Mouse (Mus musculus): Measurements from ENCODE around the gene Magi2. TPM values are rescaled to one million over a fixed set of nuclear protein-coding genes. Genes with fewer than 3 reads are reported as not detected.

Gene Magi2
- 2.3 and 3.3 TPM in 2 replicates for polyA plus RNA-seq (2015; fragmentation: Nextera tagmentation; extraction: Ambion mirVana)

- no peaks in the 10 kb centered on the region for H3K36me3 ChIP-seq
- peak within 1 kb of the TSS; percentile 67 for H3K4me3 ChIP-seq (replicated peaks)
- peak within 1 kb of the TSS; percentile 67 for H3K27ac ChIP-seq
- peaks cover 13% of the 10 kb centered on the region; the same call in 1 of the 2 replicates for H3K27me3 ChIP-seq (replicated peaks)
- H3K4me2 ChIP-seq (replicated peaks), result peak within 1 kb of the TSS; percentile 97
- H3K9ac ChIP-seq, result peak within 1 kb of the TSS; percentile 62
- no peak for ATAC-seq
- H3K4me1 ChIP-seq (replicated peaks), result peaks cover 14% of the 10 kb centered on the region
- WGBS, result under 1% methylated on average over 22 of the region's 26 CpGs
- H3K9me3 ChIP-seq, result no peaks in the 10 kb centered on the region
These were observed at the start of gene Magi2 for GRCm38 (mm10) chr5:19226866-19227243. Magi2 (plus strand) TSS chr5:19227036.

GRCm38 (mm10) chr5:19178594-19178993 lies 48.2 kb upstream of the Magi2 start:
- Histone ChIP-seq H3K27ac (no peak overlapping the region), H3K4me2 (replicated peaks) (no peak overlapping the region), H3K9ac (no peak overlapping the region), H3K9me3 (no peaks in the 10 kb centered on the region), H3K4me1 (replicated peaks) (no peaks in the 10 kb centered on the region), H3K27me3 (replicated peaks) (no peaks in the 10 kb centered on the region), H3K4me3 (replicated peaks) (no peak overlapping the region), H3K36me3 (no peaks in the 10 kb centered on the region)
- ATAC-seq, result no peak
- WGBS, result 70% methylated on average over 6 of the region's 6 CpGs

DNA sequence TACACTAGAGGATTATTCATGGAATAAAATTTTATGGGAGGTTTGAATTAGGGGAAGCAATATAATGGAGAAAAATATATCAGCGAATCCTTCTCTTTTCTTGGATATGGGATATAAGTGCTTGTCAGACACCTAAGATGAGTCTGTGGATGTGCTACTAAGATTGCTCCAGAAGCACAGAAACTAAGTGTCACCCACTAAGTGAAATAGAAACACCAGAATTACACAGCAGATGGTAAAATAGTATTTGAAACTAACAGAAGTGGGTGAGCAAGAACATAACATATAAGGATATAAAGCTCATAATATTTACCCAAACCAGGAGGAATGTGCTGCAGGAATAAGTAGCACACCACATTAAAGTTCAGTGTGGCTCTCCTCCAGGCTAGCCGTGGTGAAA lies 40.7 kb upstream of the Magi2 start:
- no peaks in the 10 kb centered on the region for H3K36me3 ChIP-seq
- H3K4me1 ChIP-seq (replicated peaks), result no peaks in the 10 kb centered on the region
- H3K4me2 ChIP-seq (replicated peaks), result no peak overlapping the region
- WGBS, result 75% methylated on average over 2 of the region's 2 CpGs
- H3K27me3 ChIP-seq (replicated peaks), result no peaks in the 10 kb centered on the region
- H3K27ac ChIP-seq, result no peak overlapping the region
- no peak for ATAC-seq
- no peaks in the 10 kb centered on the region for H3K9me3 ChIP-seq
- H3K9ac ChIP-seq, result no peak overlapping the region
- no peak overlapping the region for H3K4me3 ChIP-seq (replicated peaks)

DNA sequence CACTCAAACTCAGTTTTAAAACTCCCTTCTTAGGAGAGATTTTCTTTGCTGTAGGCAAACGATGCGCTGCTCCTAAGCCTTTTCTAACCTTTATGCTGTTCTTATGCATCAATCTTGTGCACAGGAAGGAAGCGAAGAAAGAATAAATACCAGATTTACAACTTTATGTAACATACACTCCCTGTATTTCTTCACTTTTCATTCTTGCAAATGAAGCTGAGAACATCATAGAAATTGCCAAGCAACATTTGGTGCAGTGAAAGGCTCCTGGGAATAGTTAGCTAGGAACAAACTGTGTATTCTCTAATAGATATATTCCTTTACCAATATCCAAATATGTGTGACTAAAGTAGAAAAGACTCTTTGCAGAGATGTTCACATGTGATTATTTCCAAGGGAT lies 15.2 kb upstream of the Magi2 start:
- 76% methylated on average over 3 of the region's 3 CpGs for WGBS
- H3K4me3 ChIP-seq (replicated peaks), result no peak overlapping the region
- no peak overlapping the region for H3K27ac ChIP-seq
- no peaks in the 10 kb centered on the region for H3K4me1 ChIP-seq (replicated peaks)
- no peaks in the 10 kb centered on the region for H3K9me3 ChIP-seq
- H3K9ac ChIP-seq, result no peak overlapping the region
- no peak for ATAC-seq
- H3K36me3 ChIP-seq, result no peaks in the 10 kb centered on the region
- H3K27me3 ChIP-seq (replicated peaks), result no peaks in the 10 kb centered on the region
- no peak overlapping the region for H3K4me2 ChIP-seq (replicated peaks)

DNA sequence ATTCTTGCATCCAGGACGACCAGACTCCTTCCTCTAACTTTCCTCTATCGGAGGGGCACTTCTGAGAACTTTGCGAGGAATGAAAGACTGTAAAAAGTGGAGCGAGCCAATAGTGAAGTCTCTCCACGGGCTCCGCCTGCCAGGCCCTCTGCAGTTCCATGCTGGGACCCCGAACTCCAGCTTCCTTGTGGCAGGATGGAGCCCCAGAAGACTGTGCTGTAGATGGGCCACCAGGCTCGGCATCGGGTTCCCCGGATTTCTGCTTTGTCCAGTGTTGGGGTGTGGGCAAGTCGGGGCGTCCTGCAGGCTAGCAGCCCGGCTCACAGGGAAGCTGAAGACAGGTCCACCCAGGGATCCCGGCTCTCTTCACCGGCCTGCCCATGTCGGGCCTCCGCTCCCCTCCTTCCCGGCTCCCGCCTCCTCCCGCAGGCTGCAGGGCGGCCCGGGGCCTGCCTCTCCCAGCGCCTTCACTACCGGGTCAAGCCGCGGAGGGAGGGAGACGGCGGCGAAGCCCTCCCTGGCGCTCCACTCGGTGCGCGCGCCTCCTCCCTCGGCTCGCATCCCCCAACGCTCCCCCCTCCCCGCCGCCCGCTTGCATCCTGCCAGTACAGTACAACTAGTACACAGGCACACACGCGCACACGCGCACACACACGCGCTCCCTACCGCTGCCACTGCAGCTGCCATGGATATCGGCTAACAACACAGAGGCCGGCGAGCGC lies 531 bp upstream of the Magi2 start:
- H3K4me3 ChIP-seq (replicated peaks), result peak overlapping the region; percentile 67
- H3K27me3 ChIP-seq (replicated peaks), result peaks cover 13% of the 10 kb centered on the region; the same call in 1 of the 2 replicates
- ATAC-seq, result peak; percentile 95
- WGBS, result 1% methylated on average over 51 of the region's 51 CpGs
- peaks cover 14% of the 10 kb centered on the region for H3K4me1 ChIP-seq (replicated peaks)
- H3K4me2 ChIP-seq (replicated peaks), result peak overlapping the region; percentile 97
- H3K9me3 ChIP-seq, result no peaks in the 10 kb centered on the region
- no peaks in the 10 kb centered on the region for H3K36me3 ChIP-seq
- peak overlapping the region; percentile 67 for H3K27ac ChIP-seq
- H3K9ac ChIP-seq, result peak overlapping the region; percentile 62

DNA sequence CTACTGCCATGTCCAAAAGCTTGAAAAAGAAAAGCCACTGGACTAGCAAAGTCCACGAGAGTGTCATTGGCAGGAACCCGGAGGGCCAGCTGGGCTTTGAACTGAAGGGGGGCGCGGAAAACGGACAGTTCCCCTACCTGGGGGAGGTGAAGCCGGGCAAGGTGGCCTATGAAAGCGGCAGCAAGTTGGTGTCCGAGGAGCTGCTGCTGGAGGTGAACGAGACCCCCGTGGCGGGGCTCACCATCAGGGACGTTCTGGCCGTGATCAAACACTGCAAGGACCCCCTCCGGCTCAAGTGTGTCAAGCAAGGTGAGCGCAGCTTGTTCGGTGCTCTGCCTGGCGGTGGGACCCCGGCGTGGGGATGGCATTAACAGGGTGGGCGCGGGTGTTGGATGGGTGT lies 445 bp downstream of the Magi2 start:
- peak; percentile 6; the same call in 1 of the 2 replicates for ATAC-seq
- Histone ChIP-seq H3K4me1 (replicated peaks) (peaks cover 14% of the 10 kb centered on the region), H3K27ac (no peak overlapping the region), H3K4me3 (replicated peaks) (peak overlapping the region; percentile 67), H3K9ac (peak overlapping the region; percentile 62), H3K9me3 (no peaks in the 10 kb centered on the region), H3K36me3 (no peaks in the 10 kb centered on the region), H3K27me3 (replicated peaks) (peaks cover 13% of the 10 kb centered on the region; the same call in 1 of the 2 replicates), H3K4me2 (replicated peaks) (peak overlapping the region; percentile 97)
- 0% methylated on average over 21 of the region's 21 CpGs for WGBS

GRCm38 (mm10) chr5:19227791-19228331 lies 1.0 kb downstream of the Magi2 start:
- H3K9ac ChIP-seq, result peak overlapping the region; percentile 62; the same call in 1 of the 2 replicates
- H3K36me3 ChIP-seq, result no peaks in the 10 kb centered on the region
- peak; percentile 37; the same call in 1 of the 2 replicates for ATAC-seq
- H3K9me3 ChIP-seq, result no peaks in the 10 kb centered on the region
- H3K27me3 ChIP-seq (replicated peaks), result peaks cover 13% of the 10 kb centered on the region; the same call in 1 of the 2 replicates
- H3K4me2 ChIP-seq (replicated peaks), result peak overlapping the region; percentile 97
- H3K4me3 ChIP-seq (replicated peaks), result peak overlapping the region; percentile 67
- H3K4me1 ChIP-seq (replicated peaks), result peaks cover 14% of the 10 kb centered on the region
- under 1% methylated on average over 14 of the region's 14 CpGs for WGBS
- no peak overlapping the region for H3K27ac ChIP-seq

DNA sequence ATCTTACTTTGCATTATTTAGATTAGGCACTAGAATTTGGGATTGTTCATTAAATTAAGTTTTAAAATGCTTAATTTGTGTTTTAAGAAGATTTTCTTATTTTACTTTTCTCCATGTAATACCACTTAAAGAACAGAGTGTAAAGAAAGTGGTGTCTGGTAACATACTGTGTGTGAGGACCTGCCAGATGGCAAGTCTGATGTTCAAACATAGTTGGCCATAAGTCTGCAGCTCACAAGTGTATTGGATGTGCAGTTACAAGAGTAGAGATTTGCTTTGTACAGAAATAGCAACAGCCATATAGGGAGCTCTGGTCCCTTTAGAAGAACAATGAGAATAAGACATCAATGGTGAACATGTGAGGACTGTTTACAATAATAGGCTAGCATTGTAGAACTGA lies 15.0 kb downstream of the Magi2 start:
- Histone ChIP-seq H3K9ac (no peak overlapping the region), H3K27ac (no peak overlapping the region), H3K4me3 (replicated peaks) (no peak overlapping the region), H3K4me1 (replicated peaks) (no peaks in the 10 kb centered on the region), H3K9me3 (no peaks in the 10 kb centered on the region), H3K27me3 (replicated peaks) (no peaks in the 10 kb centered on the region), H3K36me3 (no peaks in the 10 kb centered on the region), H3K4me2 (replicated peaks) (no peak overlapping the region)
- no peak for ATAC-seq

- Histone ChIP-seq H3K4me1 (replicated peaks) (no peaks in the 10 kb centered on the region), H3K9me3 (no peaks in the 10 kb centered on the region), H3K4me3 (replicated peaks) (no peak overlapping the region), H3K9ac (no peak overlapping the region), H3K27me3 (replicated peaks) (no peaks in the 10 kb centered on the region), H3K27ac (no peak overlapping the region), H3K36me3 (no peaks in the 10 kb centered on the region), H3K4me2 (replicated peaks) (no peak overlapping the region)
- no peak for ATAC-seq
- 51% methylated on average over 2 of the region's 2 CpGs for WGBS
These were observed 19.6 kb downstream of the Magi2 start for GRCm38 (mm10) chr5:19246426-19246825.

DNA sequence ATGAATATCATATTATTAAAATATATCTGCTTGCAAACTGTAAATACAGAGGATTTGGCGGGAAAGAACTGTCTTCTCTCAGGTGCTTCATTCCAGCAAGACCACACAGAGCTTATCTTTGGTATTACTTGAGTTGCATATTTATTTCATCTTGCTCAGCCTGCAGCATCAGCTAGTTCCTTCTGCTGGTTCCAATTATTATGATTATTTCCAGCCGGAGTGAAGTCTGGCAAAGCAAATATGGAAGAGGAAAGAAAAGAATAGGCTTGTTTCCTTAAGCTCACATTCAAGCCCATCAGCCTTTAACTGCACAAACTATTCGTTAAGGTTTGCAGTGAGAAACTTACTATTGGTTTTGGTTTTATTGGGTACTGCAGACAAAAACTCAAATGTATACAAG lies 20.4 kb downstream of the Magi2 start:
- Histone ChIP-seq H3K36me3 (no peaks in the 10 kb centered on the region), H3K9ac (no peak overlapping the region), H3K4me1 (replicated peaks) (no peaks in the 10 kb centered on the region), H3K9me3 (no peaks in the 10 kb centered on the region), H3K27ac (no peak overlapping the region), H3K4me2 (replicated peaks) (no peak overlapping the region), H3K4me3 (replicated peaks) (no peak overlapping the region), H3K27me3 (replicated peaks) (no peaks in the 10 kb centered on the region)
- 76% methylated on average over 3 of the region's 3 CpGs for WGBS
- no peak for ATAC-seq

DNA sequence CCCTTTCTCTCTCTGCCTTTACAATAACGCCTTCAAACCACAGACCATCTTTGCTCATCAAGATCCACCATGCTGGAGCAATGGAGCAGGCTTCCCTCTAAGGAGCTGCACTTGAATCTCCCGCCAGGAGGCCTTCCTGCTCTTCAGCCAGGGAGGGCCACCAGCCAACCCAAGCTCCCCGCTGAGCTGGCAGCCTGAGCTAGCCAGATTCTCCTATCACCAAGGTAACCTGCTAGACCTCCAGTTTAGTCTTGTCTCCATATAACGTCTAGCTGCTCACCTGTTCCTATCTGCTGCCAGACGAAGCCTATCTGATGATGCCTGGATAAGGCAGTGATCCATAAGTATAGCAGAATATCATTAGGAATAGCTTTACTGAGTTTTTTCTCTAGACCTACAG lies 36.0 kb downstream of the Magi2 start:
- ATAC-seq, result no peak
- WGBS, result 53% methylated on average over 5 of the region's 5 CpGs
- no peaks in the 10 kb centered on the region for H3K36me3 ChIP-seq
- no peak overlapping the region for H3K4me3 ChIP-seq (replicated peaks)
- H3K9me3 ChIP-seq, result no peaks in the 10 kb centered on the region
- no peaks in the 10 kb centered on the region for H3K27me3 ChIP-seq (replicated peaks)
- H3K27ac ChIP-seq, result no peak overlapping the region
- no peak overlapping the region for H3K9ac ChIP-seq
- H3K4me1 ChIP-seq (replicated peaks), result no peaks in the 10 kb centered on the region
- no peak overlapping the region for H3K4me2 ChIP-seq (replicated peaks)

GRCm38 (mm10) chr5:19264627-19265026 lies 37.8 kb downstream of the Magi2 start:
- 63% methylated on average over 2 of the region's 2 CpGs for WGBS
- no peaks in the 10 kb centered on the region for H3K9me3 ChIP-seq
- no peak overlapping the region for H3K9ac ChIP-seq
- no peaks in the 10 kb centered on the region for H3K4me1 ChIP-seq (replicated peaks)
- no peaks in the 10 kb centered on the region for H3K36me3 ChIP-seq
- no peak for ATAC-seq
- no peak overlapping the region for H3K4me2 ChIP-seq (replicated peaks)
- no peak overlapping the region for H3K27ac ChIP-seq
- H3K4me3 ChIP-seq (replicated peaks), result no peak overlapping the region
- H3K27me3 ChIP-seq (replicated peaks), result no peaks in the 10 kb centered on the region

- no peak overlapping the region for H3K4me3 ChIP-seq (replicated peaks)
- H3K9ac ChIP-seq, result no peak overlapping the region
- no peaks in the 10 kb centered on the region for H3K9me3 ChIP-seq
- H3K4me2 ChIP-seq (replicated peaks), result no peak overlapping the region
- no peak for ATAC-seq
- H3K36me3 ChIP-seq, result no peaks in the 10 kb centered on the region
- H3K27me3 ChIP-seq (replicated peaks), result no peaks in the 10 kb centered on the region
- WGBS, result 86% methylated on average over 3 of the region's 3 CpGs
- no peak overlapping the region for H3K27ac ChIP-seq
- H3K4me1 ChIP-seq (replicated peaks), result no peaks in the 10 kb centered on the region
These were observed 65.7 kb downstream of the Magi2 start for GRCm38 (mm10) chr5:19292581-19292980.
